Mouse (Mus musculus) neural tube, embryonic 14.5 days (tissue): ENCODE results near the gene Hist1h3c. TPM values are rescaled to one million over a fixed set of nuclear protein-coding genes. Genes with fewer than 3 reads are reported as not detected.

ENCODE experiments used
- ATAC-seq: fragments of 200-750 bp; cut with Nextera tagmentation; 2 replicates; pipeline ENCODE4 v1.8.0; 2017; ENCODE audit warnings: low read depth, mild to moderate bottlenecking, moderate TSS enrichment, moderate library complexity
- H3K27ac ChIP-seq: fragments of 300-500 bp; sonication (generic); 2 replicates; pipeline ENCODE4 v1.5.1; 2014; ENCODE audit warnings: low read depth, mild to moderate bottlenecking, control low read depth, low read length, moderate library complexity, mixed read lengths
- H3K27me3 ChIP-seq: fragments of 300-500 bp; sonication (generic); 2 replicates; pipeline ENCODE4 v1.6.1; 2014; ENCODE audit warnings: low read length; ENCODE audit not compliant: control insufficient read depth, insufficient read depth
- H3K36me3 ChIP-seq: fragments of 300-500 bp; sonication (generic); 2 replicates; pipeline ENCODE4 v1.6.1; 2014; ENCODE audit warnings: low read length, mixed read lengths; ENCODE audit not compliant: control insufficient read depth, insufficient read depth
- H3K4me1 ChIP-seq: fragments of 300-500 bp; sonication (generic); 2 replicates; pipeline ENCODE4 v1.6.1; 2014; ENCODE audit warnings: low read length; ENCODE audit not compliant: control insufficient read depth, insufficient read depth
- H3K4me2 ChIP-seq: fragments of 300-500 bp; sonication (generic); 2 replicates; pipeline ENCODE4 v1.6.1; 2014; ENCODE audit warnings: mild to moderate bottlenecking, low read depth, low read length, control low read depth
- H3K4me3 ChIP-seq: fragments of 300-500 bp; sonication (generic); 2 replicates; pipeline ENCODE4 v1.5.1; 2014; ENCODE audit warnings: low read depth, low read length, control low read depth, mixed read lengths
- H3K9ac ChIP-seq: fragments of 300-500 bp; sonication (generic); replicated peaks from 2 replicates; pipeline ENCODE4 v1.6.1; 2014; ENCODE audit warnings: low read depth, mild to moderate bottlenecking, control low read depth, low read length, mixed read lengths
- H3K9me3 ChIP-seq: fragments of 300-500 bp; sonication (generic); 2 replicates; pipeline ENCODE4 v1.6.1; 2016; ENCODE audit warnings: low read length; ENCODE audit not compliant: control insufficient read depth
- WGBS: fragments of 180-500 bp; shearing (Covaris S2); extraction: QIAGEN DNeasy Blood & Tissue Kit; methylation state at CpG from one replicate; pipeline ENCODE4 v1.1.7; 2014; 5-methylcytosine and 5-hydroxymethylcytosine counted together
- polyA plus RNA-seq: library from polyadenylated mRNA; unstranded; fragments of >200 nt; fragmentation: Nextera tagmentation; extraction: Ambion mirVana; gene quantifications from 2 replicates; pipeline ENCODE4 v1.2.1, GENCODE M21; 2014

Hist1h3c gene
- polyA plus RNA-seq, 1 experiment from 2014 or later = not detected

DNA sequence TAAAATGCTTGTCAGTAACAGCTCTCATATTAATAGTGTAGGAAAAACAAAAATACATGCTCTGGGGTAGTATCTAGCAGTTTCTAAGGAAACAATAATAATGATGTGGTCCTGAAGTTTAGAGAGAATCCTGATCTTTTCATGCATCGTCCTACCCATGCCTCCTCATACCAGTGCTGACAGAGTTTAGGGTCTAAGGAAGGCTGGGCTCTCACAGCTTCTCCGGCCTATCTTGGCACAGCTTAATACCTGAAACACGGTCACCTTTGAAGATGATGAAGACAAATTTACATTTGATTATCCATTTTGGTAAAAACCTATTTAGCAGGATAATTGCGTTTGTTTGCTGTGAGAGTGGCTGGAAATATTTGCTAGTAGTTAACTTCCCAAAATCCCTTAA, 1.4 kb downstream of the Hist1h3c start:
- H3K36me3 ChIP-seq = no peaks in the 10 kb centered on the region
- peaks cover 20% of the 10 kb centered on the region for H3K4me1 ChIP-seq
- WGBS = 58% methylated on average over 4 of the region's 4 CpGs
- H3K9ac ChIP-seq = no peak overlapping the region
- H3K27ac ChIP-seq = no peak overlapping the region
- no peak overlapping the region for H3K4me2 ChIP-seq
- no peaks in the 10 kb centered on the region for H3K9me3 ChIP-seq
- H3K4me3 ChIP-seq = no peak overlapping the region
- no peak for ATAC-seq
- H3K27me3 ChIP-seq = no peaks in the 10 kb centered on the region

DNA sequence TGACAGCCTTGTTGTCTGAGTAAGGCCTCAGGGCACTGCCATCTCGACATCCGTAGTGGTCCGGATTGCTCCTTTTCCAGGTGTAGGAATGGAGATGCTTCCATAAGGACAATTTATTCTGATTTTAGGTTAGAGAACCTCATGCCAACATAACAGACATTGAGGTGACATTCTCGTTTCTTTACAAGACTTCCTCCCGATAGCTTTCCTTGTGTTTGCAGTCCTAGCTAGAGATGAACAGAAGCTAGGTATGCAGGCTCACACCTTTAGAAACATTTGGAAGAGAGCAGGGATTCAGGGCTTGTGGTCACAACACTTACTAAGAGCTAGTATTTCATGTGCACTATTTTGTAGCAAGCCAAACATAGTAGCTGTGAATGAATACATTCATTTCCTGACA, 2.2 kb downstream of the Hist1h3c start:
- Histone ChIP-seq H3K27me3 (no peaks in the 10 kb centered on the region), H3K27ac (no peak overlapping the region), H3K4me2 (no peak overlapping the region), H3K9ac (no peak overlapping the region), H3K4me1 (peaks cover 20% of the 10 kb centered on the region), H3K36me3 (no peaks in the 10 kb centered on the region), H3K9me3 (no peaks in the 10 kb centered on the region), H3K4me3 (no peak overlapping the region)
- ATAC-seq = no peak
- 84% methylated on average over 5 of the region's 5 CpGs for WGBS

DNA sequence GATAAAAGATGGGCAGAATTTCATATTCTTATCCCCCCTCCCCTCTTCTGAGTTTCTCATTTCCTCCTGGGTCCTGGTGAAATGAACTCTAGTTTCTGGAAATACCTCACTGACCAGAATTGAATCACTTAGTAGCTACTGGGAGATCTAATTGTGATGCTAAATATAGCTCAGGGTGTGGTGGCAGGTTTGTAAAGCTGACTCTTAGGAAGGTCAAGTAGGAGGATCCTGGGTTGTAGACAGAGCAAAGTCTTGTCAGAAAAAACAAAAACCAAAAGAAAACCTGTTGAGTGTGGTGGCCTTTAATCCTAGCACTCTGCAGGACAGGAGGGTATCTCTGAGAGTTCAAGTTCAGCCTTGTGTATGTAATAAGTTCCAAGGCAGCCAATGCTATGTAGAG, 3.4 kb downstream of the Hist1h3c start:
- H3K4me2 ChIP-seq = no peak overlapping the region
- H3K9ac ChIP-seq = no peak overlapping the region
- H3K27me3 ChIP-seq = no peaks in the 10 kb centered on the region
- no peaks in the 10 kb centered on the region for H3K9me3 ChIP-seq
- H3K4me1 ChIP-seq = peaks cover 11% of the 10 kb centered on the region
- no peaks in the 10 kb centered on the region for H3K36me3 ChIP-seq
- H3K4me3 ChIP-seq = no peak overlapping the region
- H3K27ac ChIP-seq = no peak overlapping the region
- no peak for ATAC-seq

DNA sequence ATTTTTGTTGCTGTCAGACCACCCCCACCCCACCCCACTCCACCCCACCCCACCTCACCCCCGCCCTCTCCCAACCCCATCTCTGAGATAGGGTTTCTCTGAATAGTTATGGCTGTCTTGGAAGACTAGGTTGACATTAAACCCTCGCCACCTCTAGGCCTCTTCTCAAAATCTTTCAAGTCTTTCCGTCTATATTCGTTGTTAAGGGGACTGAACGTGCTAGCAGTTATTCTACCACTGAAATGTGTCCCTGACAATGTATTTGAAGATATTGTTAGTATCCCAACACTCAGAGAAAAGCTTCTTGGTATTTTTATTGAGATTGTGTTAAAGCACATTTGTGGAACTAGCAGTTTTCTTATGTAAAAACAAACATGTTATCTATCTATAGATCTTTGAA, 4.5 kb downstream of the Hist1h3c start:
- Histone ChIP-seq H3K4me2 (no peak overlapping the region; the same call in 1 of the 2 replicates), H3K4me1 (peaks cover 10% of the 10 kb centered on the region; the same call in 1 of the 2 replicates), H3K9me3 (no peaks in the 10 kb centered on the region), H3K4me3 (no peak overlapping the region), H3K36me3 (no peaks in the 10 kb centered on the region), H3K27ac (no peak overlapping the region), H3K27me3 (no peaks in the 10 kb centered on the region), H3K9ac (no peak overlapping the region)
- WGBS = 72% methylated on average over 5 of the region's 5 CpGs
- no peak for ATAC-seq

DNA sequence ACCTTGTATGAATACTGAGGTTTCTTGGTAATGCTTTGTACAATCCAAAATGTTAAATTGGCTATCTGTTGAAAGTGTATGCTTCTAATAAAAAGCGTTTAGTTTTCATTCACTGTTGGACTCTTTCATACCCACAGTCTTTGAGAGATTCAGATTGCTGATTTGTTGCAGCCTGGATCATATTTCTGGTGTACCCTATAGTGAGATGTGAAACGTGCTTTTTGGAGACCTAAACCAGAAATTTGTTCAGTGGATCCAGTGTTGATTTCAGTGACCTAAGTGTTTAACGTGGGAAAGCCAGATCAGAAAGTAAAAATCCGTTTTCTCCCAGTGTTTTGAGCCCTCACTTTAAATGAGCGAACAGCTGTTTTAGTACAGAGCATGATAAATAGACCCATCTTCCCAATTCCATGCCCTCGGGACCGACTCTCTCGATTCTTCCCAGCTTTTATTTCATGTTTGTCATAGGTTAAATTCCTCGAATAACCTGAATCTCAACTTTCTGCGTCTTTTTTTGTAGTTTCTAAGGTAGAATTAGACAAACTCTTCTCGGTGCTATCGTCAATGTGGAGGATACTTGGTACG, 5.1 kb downstream of the Hist1h3c start:
- Histone ChIP-seq H3K9me3 (no peaks in the 10 kb centered on the region), H3K9ac (peak overlapping the region; percentile 43; the same call in 1 of the 2 replicates), H3K4me1 (peaks cover 8% of the 10 kb centered on the region; the same call in 1 of the 2 replicates), H3K36me3 (no peaks in the 10 kb centered on the region), H3K4me2 (peak overlapping the region; percentile 97), H3K27ac (peak overlapping the region; percentile 70; the same call in 1 of the 2 replicates), H3K27me3 (no peaks in the 10 kb centered on the region), H3K4me3 (peak overlapping the region; percentile 50)
- ATAC-seq = no peak
- WGBS = 32% methylated on average over 13 of the region's 13 CpGs

DNA sequence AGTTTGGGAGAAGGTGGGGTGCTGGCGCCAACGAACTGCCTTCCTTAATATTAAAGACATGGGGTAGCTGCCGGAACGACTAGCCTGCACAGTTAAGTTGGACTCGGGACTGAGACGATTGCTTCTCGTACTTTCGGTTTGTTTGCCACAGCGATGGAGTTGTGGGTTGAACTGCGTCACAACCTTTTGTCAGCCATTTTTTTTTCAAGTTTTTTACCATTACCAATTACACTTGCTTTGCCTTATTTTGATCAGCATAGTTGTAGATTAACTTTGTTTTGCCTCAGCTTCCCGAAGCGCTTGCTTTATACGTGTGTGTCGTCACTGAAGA, 5.5 kb downstream of the Hist1h3c start:
- ATAC-seq = no peak
- no peaks in the 10 kb centered on the region for H3K27me3 ChIP-seq
- under 1% methylated on average over 14 of the region's 14 CpGs for WGBS
- peak overlapping the region; percentile 43; the same call in 1 of the 2 replicates for H3K9ac ChIP-seq
- peaks cover 8% of the 10 kb centered on the region; the same call in 1 of the 2 replicates for H3K4me1 ChIP-seq
- H3K4me3 ChIP-seq = peak overlapping the region; percentile 50
- peak overlapping the region; percentile 97 for H3K4me2 ChIP-seq
- H3K36me3 ChIP-seq = no peaks in the 10 kb centered on the region
- peak overlapping the region; percentile 70 for H3K27ac ChIP-seq
- no peaks in the 10 kb centered on the region for H3K9me3 ChIP-seq

DNA sequence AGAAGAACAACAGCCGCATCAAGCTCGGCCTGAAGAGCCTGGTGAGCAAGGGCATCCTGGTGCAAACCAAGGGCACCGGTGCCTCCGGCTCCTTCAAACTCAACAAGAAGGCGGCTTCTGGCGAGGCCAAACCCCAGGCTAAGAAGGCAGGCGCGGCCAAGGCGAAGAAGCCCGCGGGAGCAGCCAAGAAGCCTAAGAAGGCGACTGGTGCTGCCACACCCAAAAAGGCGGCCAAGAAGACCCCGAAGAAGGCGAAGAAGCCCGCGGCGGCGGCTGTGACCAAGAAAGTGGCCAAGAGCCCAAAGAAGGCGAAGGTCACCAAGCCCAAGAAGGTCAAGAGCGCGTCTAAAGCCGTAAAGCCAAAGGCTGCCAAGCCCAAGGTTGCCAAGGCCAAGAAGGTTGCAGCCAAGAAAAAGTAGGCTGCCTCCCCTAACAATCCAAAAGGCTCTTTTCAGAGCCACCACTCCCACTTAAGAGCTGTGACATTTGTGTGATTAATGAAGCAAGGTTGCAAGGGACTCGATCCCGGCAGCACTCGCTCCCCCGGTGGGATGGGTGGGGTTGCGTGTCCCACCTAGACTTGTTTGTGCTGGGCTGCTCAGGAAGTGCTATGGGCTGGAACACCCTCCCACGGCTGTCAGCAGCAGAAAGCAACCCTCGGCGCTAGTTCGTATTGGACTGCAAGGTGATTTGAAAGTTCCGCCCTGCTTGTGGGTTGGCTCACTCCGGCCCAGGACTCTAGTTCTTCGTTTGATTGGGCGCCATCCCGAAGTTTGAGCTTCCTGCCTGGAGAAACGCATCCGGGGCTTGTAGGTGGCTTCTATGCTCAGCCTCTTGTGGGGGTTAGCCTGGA, 6.1 kb downstream of the Hist1h3c start:
- peak overlapping the region; percentile 57 for H3K9ac ChIP-seq
- no peaks in the 10 kb centered on the region for H3K36me3 ChIP-seq
- H3K27ac ChIP-seq = peak overlapping the region; percentile 70
- H3K4me2 ChIP-seq = peak overlapping the region; percentile 97
- under 1% methylated on average over 39 of the region's 39 CpGs for WGBS
- H3K27me3 ChIP-seq = no peaks in the 10 kb centered on the region
- peaks cover 8% of the 10 kb centered on the region; the same call in 1 of the 2 replicates for H3K4me1 ChIP-seq
- ATAC-seq = peak; percentile 91
- no peaks in the 10 kb centered on the region for H3K9me3 ChIP-seq
- H3K4me3 ChIP-seq = peak overlapping the region; percentile 50

DNA sequence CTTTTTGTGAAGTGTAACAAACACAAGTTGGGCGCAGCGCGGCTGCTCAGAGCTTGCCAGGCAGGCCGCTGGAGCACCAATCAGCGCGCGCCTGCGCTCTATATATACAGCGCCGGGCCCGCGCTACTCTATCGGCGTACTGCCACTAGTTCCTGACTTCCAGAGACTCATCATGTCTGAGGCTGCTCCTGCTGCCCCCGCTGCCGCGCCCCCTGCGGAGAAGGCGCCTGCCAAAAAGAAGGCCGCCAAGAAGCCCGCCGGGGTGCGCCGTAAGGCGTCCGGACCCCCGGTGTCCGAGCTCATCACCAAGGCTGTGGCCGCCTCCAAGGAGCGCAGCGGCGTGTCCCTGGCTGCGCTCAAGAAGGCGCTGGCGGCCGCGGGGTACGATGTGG, 6.7 kb downstream of the Hist1h3c start, which contains the start of gene Hist1h1c:
Gene Hist1h1c (plus strand): TSS at position 132 of the 392 bp plus-strand sequence.
- Histone ChIP-seq H3K9me3 (no peaks in the 10 kb centered on the region), H3K4me3 (peak within 1 kb of the TSS; percentile 50), H3K9ac (peak within 1 kb of the TSS; percentile 57), H3K4me1 (peaks cover 8% of the 10 kb centered on the region; the same call in 1 of the 2 replicates), H3K27me3 (no peaks in the 10 kb centered on the region), H3K4me2 (peak within 1 kb of the TSS; percentile 97), H3K36me3 (no peaks in the 10 kb centered on the region), H3K27ac (peak within 1 kb of the TSS; percentile 70)
- ATAC-seq = peak; percentile 96
- WGBS = under 1% methylated on average over 33 of the region's 38 CpGs

DNA sequence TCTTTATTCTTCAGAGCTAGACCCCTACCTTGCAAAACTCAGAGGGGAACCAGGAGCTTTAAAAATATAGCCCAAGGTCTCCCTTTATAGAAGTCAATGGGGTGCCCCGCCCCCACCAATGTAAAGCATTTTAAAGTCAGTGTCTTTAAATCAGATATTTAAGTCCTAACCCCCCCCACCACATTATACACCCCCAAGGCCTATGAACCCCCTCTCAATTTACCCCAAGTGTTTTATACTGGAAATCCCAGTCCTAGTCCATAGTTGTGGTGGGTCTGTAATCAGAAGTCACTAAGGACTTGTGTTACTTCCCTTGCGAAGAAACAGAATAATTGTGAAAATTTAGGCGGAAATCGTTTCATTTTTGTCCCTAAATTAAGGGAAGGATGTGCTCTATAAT, 7.4 kb downstream of the Hist1h3c start:
- WGBS = 25% methylated on average over 4 of the region's 4 CpGs
- no peak for ATAC-seq
- Histone ChIP-seq H3K27me3 (no peaks in the 10 kb centered on the region), H3K4me1 (peaks cover 8% of the 10 kb centered on the region; the same call in 1 of the 2 replicates), H3K9ac (peak overlapping the region; percentile 57; the same call in 1 of the 2 replicates), H3K27ac (peak overlapping the region; percentile 70), H3K4me2 (peak overlapping the region; percentile 97), H3K9me3 (no peaks in the 10 kb centered on the region), H3K4me3 (no peak overlapping the region), H3K36me3 (no peaks in the 10 kb centered on the region)
